ENCODE assay signal across 8 mouse cellular contexts in the genomic region with DNA sequence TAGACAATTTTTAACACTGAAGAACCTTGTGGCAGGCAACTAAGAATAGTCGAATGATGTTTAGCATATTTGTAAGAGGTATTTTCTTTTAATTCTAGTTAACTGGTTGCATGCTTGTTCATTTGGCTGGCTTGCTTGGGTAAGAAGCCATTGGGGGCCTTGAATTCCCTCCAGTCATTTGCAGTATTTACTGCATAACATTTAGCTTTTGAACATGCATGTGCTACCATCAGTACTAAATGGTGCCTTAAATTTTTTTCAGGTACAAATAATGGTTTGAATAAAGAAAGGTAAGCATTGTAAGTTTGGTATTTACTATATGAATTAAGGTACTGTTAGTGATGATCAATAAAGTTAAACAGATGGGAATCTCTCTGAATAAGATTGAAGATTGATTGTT. TPM values are rescaled to one million over a fixed set of nuclear protein-coding genes. Genes with fewer than 3 reads are reported as not detected.
DNase-seq lines count a peak whose midpoint lies in the region; ATAC-seq lines count a peak whose summit lies in the region.

No protein-coding gene starts in this region.

- no peak for ATAC-seq in heart, embryonic 11.5 days (replicated peaks; ENCODE audit: insufficient number of reproducible peaks, low FRiP score, low TSS enrichment)
- no peak for ATAC-seq in hindbrain, embryonic 12.5 days (ENCODE audit: low FRiP score)
- no peak for ATAC-seq in midbrain, embryonic 12.5 days (ENCODE audit: low FRiP score, low read depth)

- H3K9ac ChIP-seq in heart, embryonic 11.5 days (ENCODE audit: low read depth, low read length), result peak overlapping the region; percentile 92
- H3K9ac ChIP-seq in hindbrain, embryonic 12.5 days, result peak overlapping the region; percentile 93
- peak overlapping the region; percentile 96 for H3K9ac ChIP-seq in midbrain, embryonic 12.5 days (replicated peaks)

- no peaks in the 10 kb centered on the region for H3K27me3 ChIP-seq in heart, embryonic 11.5 days (ENCODE audit: control insufficient read depth, insufficient read depth, low read length)
- H3K27me3 ChIP-seq in hindbrain, embryonic 12.5 days, result no peaks in the 10 kb centered on the region
- no peaks in the 10 kb centered on the region for H3K27me3 ChIP-seq in midbrain, embryonic 12.5 days

- no peaks in the 10 kb centered on the region for H3K9me3 ChIP-seq in heart, embryonic 11.5 days (replicated peaks; ENCODE audit: control insufficient read depth, low read length)
- H3K9me3 ChIP-seq in hindbrain, embryonic 12.5 days (replicated peaks), result no peaks in the 10 kb centered on the region
- no peaks in the 10 kb centered on the region for H3K9me3 ChIP-seq in midbrain, embryonic 12.5 days

- peaks cover 24% of the 10 kb centered on the region for H3K36me3 ChIP-seq in heart, embryonic 11.5 days (ENCODE audit: control insufficient read depth, insufficient read depth, low read length)
- peaks cover 38% of the 10 kb centered on the region for H3K36me3 ChIP-seq in hindbrain, embryonic 12.5 days
- H3K36me3 ChIP-seq in midbrain, embryonic 12.5 days, result peaks cover 59% of the 10 kb centered on the region

- H3K4me1 ChIP-seq in heart, embryonic 11.5 days (ENCODE audit: control insufficient read depth, insufficient read depth, low read length), result peaks cover 10% of the 10 kb centered on the region; the same call in 1 of the 2 replicates
- H3K4me1 ChIP-seq in hindbrain, embryonic 12.5 days, result peaks cover 23% of the 10 kb centered on the region
- H3K4me1 ChIP-seq in midbrain, embryonic 12.5 days, result peaks cover 33% of the 10 kb centered on the region

- H3K4me2 ChIP-seq in heart, embryonic 11.5 days, result peak overlapping the region; percentile 92
- peak overlapping the region; percentile 89 for H3K4me2 ChIP-seq in hindbrain, embryonic 12.5 days (replicated peaks)
- H3K4me2 ChIP-seq in midbrain, embryonic 12.5 days (replicated peaks), result peak overlapping the region; percentile 90

- WGBS in heart, embryonic 11.5 days (ENCODE audit: insufficient replicate concordance), result 7% methylated on average over 1 of the region's 1 CpGs
- WGBS in hindbrain, embryonic 12.5 days, result 0% methylated on average over 1 of the region's 1 CpGs
- WGBS in midbrain, embryonic 12.5 days, result 0% methylated on average over 1 of the region's 1 CpGs

- H3K27ac ChIP-seq in heart, embryonic 11.5 days (ENCODE audit: low read depth, low read length), result peak overlapping the region; percentile 62
- peak overlapping the region; percentile 87; the same call in 1 of the 2 replicates for H3K27ac ChIP-seq in hindbrain, embryonic 12.5 days
- H3K27ac ChIP-seq in midbrain, embryonic 12.5 days (replicated peaks), result peak overlapping the region; percentile 90

- DNase-seq in heart, postnatal 4 days, result no peak
- peak; percentile 15 for DNase-seq in NIH3T3 (ENCODE audit: low read depth)
- DNase-seq in cerebellum, adult 9-11 months, result no peak
- no peak for DNase-seq in cerebellum, postnatal 25 days
- no peak for DNase-seq in adrenal gland, postnatal 10 days

- peak overlapping the region; percentile 73 for H3K4me3 ChIP-seq in heart, embryonic 11.5 days (ENCODE audit: low read depth, low read length)
- H3K4me3 ChIP-seq in hindbrain, embryonic 12.5 days, result peak overlapping the region; percentile 81
- peak overlapping the region; percentile 88 for H3K4me3 ChIP-seq in midbrain, embryonic 12.5 days

RNA-seq across cellular contexts. Expression of a gene that starts 2.4 kb away (rescaled TPM):
- 8.0 and 11.2 TPM in 2 replicates for polyA plus RNA-seq in heart, embryonic 11.5 days (2014; fragmentation: Nextera tagmentation; extraction: Ambion mirVana)
- 10 to 100 TPM; 17.2 to 18.3 TPM for total RNA-seq in heart, postnatal 4 days (2021)
- 9.6 and 11.4 TPM in 2 replicates for polyA plus RNA-seq in hindbrain, embryonic 12.5 days (2016; fragmentation: Nextera tagmentation; extraction: Ambion mirVana)
- 11.3 and 12.4 TPM in 2 replicates for polyA plus RNA-seq in midbrain, embryonic 12.5 days (2016; fragmentation: Nextera tagmentation; extraction: Ambion mirVana)
- total RNA-seq in adrenal gland, postnatal 10 days (2021), result 10 to 100 TPM; 11.3 to 21.9 TPM

RNA-seq across cellular contexts. Expression of a gene that starts 33.4 kb away (rescaled TPM):
- polyA plus RNA-seq in heart, embryonic 11.5 days (2014; fragmentation: Nextera tagmentation; extraction: Ambion mirVana), result 37.0 and 41.4 TPM in 2 replicates
- 10 to 100 TPM; 18.4 to 20.1 TPM for total RNA-seq in heart, postnatal 4 days (2021)
- 30.6 and 33.5 TPM in 2 replicates for polyA plus RNA-seq in hindbrain, embryonic 12.5 days (2016; fragmentation: Nextera tagmentation; extraction: Ambion mirVana)
- polyA plus RNA-seq in midbrain, embryonic 12.5 days (2016; fragmentation: Nextera tagmentation; extraction: Ambion mirVana), result 39.1 and 44.7 TPM in 2 replicates
- 10 to 100 TPM; 26.3 to 30.1 TPM for total RNA-seq in adrenal gland, postnatal 10 days (2021)

RNA-seq across cellular contexts. Expression of a gene that starts 33.5 kb away (rescaled TPM):
- polyA plus RNA-seq in heart, embryonic 11.5 days (2014; fragmentation: Nextera tagmentation; extraction: Ambion mirVana), result 22.3 and 24.8 TPM in 2 replicates
- total RNA-seq in heart, postnatal 4 days (2021), result 10 to 100 TPM in 1 of 2 experiments, 1 to 10 TPM in 1; 8.2 to 10.0 TPM
- polyA plus RNA-seq in hindbrain, embryonic 12.5 days (2016; fragmentation: Nextera tagmentation; extraction: Ambion mirVana), result 23.6 and 24.3 TPM in 2 replicates
- polyA plus RNA-seq in midbrain, embryonic 12.5 days (2016; fragmentation: Nextera tagmentation; extraction: Ambion mirVana), result 32.2 and 32.3 TPM in 2 replicates
- 1 to 10 TPM; 5.7 to 6.2 TPM for total RNA-seq in adrenal gland, postnatal 10 days (2021)

RNA-seq across cellular contexts. Expression of a gene that starts 58.6 kb away (rescaled TPM):
- 1.2 and 2.4 TPM in 2 replicates for polyA plus RNA-seq in heart, embryonic 11.5 days (2014; fragmentation: Nextera tagmentation; extraction: Ambion mirVana)
- total RNA-seq in heart, postnatal 4 days (2021), result under 1 TPM; 0.65 to 0.71 TPM
- 2.6 and 2.9 TPM in 2 replicates for polyA plus RNA-seq in hindbrain, embryonic 12.5 days (2016; fragmentation: Nextera tagmentation; extraction: Ambion mirVana)
- polyA plus RNA-seq in midbrain, embryonic 12.5 days (2016; fragmentation: Nextera tagmentation; extraction: Ambion mirVana), result 3.1 and 3.2 TPM in 2 replicates
- 100 to 1,000 TPM; 292 to 761 TPM for total RNA-seq in adrenal gland, postnatal 10 days (2021)
